Comparison of ENCODE assay signal across 22 mouse cellular contexts in genomic region chr6:89596510-89596909, GRCm38 (mm10). TPM values are rescaled to one million over a fixed set of nuclear protein-coding genes. Genes with fewer than 3 reads are reported as not detected.
DNase-seq lines count a peak whose midpoint lies in the region; ATAC-seq and TF ChIP-seq lines count a peak whose summit lies in the region.
"Had no signal": no experiment of that assay in that cellular context is flagged by ENCODE, and none has a peak within 500 bp of the region (broad histone marks: within the 10 kb centered on the region; RNA-seq: fewer than 3 reads in every experiment).

No protein-coding gene starts in this region.

- H3K4me1 ChIP-seq in CH12.LX (ENCODE audit: control insufficient read depth in 1 of 2, insufficient read depth in 2 of 2) (peaks cover 3 to 10% of the 10 kb centered on the region in 2 experiments), MEL (ENCODE audit: control insufficient read depth in 1 of 2, insufficient read depth in 2 of 2, low read length in 2 of 2) (peaks cover 0 to 7% of the 10 kb centered on the region in 2 experiments; a peak in 2 of 4 replicates)
- peaks cover 6% of the 10 kb centered on the region; the same call in 1 of the 2 replicates for H3K4me1 ChIP-seq in midbrain, postnatal 0 days (ENCODE audit: insufficient read depth, low read length)
- H3K4me1 ChIP-seq: embryonic facial prominence, embryonic 12.5 days had no signal

- TF ChIP-seq CTCF in CH12.LX (conservative IDR thresholded peaks at IDR 0.05 in 1 of 2, IDR thresholded peaks at IDR 0.05 in 1 of 2; ENCODE audit: low read depth in 2 of 2, low read length in 2 of 2) (no peak), MEL (IDR thresholded peaks at IDR 0.05 in 2 of 3, conservative IDR thresholded peaks at IDR 0.05 in 1 of 3; ENCODE audit: control insufficient read depth in 1 of 3, insufficient read depth in 1 of 3, low read depth in 2 of 3, low read length in 3 of 3, poor library complexity in 1 of 3, severe bottlenecking in 1 of 3) (no peak)
- no peak for TF ChIP-seq CTCF in midbrain, postnatal 0 days (IDR thresholded peaks at IDR 0.05)

- in situ Hi-C loops in CH12.LX (cut with MboI; ENCODE audit: low pct_ligation_motif_present, low pct_unique_long_range_greater_than_20kb, low sequenced_read_pairs), result no loop called here

- H3K79me2 ChIP-seq in CH12.LX (replicated peaks; ENCODE audit: control insufficient read depth, extremely low read depth, insufficient read depth, poor library complexity, severe bottlenecking), result no peaks in the 10 kb centered on the region
- no peaks in the 10 kb centered on the region for H3K79me2 ChIP-seq in MEL (ENCODE audit: control insufficient read depth, insufficient read depth, low read length, poor library complexity)

- no peak for TF ChIP-seq RAD21 in CH12.LX (IDR thresholded peaks at IDR 0.05; ENCODE audit: low read depth, low read length)
- TF ChIP-seq RAD21 in MEL (IDR thresholded peaks at IDR 0.05; ENCODE audit: low read depth, low read length), result no peak

- no peak for TF ChIP-seq POLR2A in CH12.LX (IDR thresholded peaks at IDR 0.05; ENCODE audit: low read depth, low read length)
- no peak for TF ChIP-seq POLR2A in MEL (IDR thresholded peaks at IDR 0.05; ENCODE audit: control insufficient read depth in 1 of 2, insufficient read depth in 1 of 2, low read depth in 1 of 2, low read length in 2 of 2, poor library complexity in 1 of 2)

- WGBS in midbrain, postnatal 0 days, result 100% methylated on average over 1 of the region's 1 CpGs

- H3K27me3 ChIP-seq in CH12.LX (replicated peaks) (no peaks in the 10 kb centered on the region), MEL (ENCODE audit: control insufficient read depth in 1 of 2, insufficient read depth in 2 of 2, low read length in 2 of 2) (no peaks in the 10 kb centered on the region; a peak in 1 of 4 replicates)
- H3K27me3 ChIP-seq in midbrain, postnatal 0 days (ENCODE audit: insufficient read depth, low read length), result no peaks in the 10 kb centered on the region
- H3K27me3 ChIP-seq: embryonic facial prominence, embryonic 12.5 days; embryonic facial prominence, embryonic 15.5 days; forebrain, embryonic 15.5 days; hindbrain, embryonic 13.5 days had no signal

- DNase-seq in CH12.LX (ENCODE audit: extremely low read depth), result peak; percentile 12
- DNase-seq in MEL (ENCODE audit: low read depth, low spot score), result peak; percentile 36
- DNase-seq in urinary bladder, postnatal 25 days (ENCODE audit: low spot score), result no peak
- no peak for DNase-seq in midbrain, postnatal 0 days (ENCODE audit: low spot score)
- no peak for DNase-seq in c-Kit-positive CD71-positive TER-119-positive erythroid progenitor cells, embryonic 14.5 days (ENCODE audit: low spot score)
- DNase-seq: adrenal gland, adult 2 months; adrenal gland, postnatal 14 days; cerebellum, adult 18-20 months; cerebellum, adult 9-10 months; cerebellum, postnatal 14 days; gastrocnemius, postnatal 25 days; heart, adult 2 months; heart, postnatal 36 days; kidney, adult 18-20 months had no signal

- H3K27ac ChIP-seq in CH12.LX (ENCODE audit: insufficient read depth, low read depth), result no peak overlapping the region
- no peak overlapping the region for H3K27ac ChIP-seq in MEL (ENCODE audit: control insufficient read depth, low read depth, low read length)
- H3K27ac ChIP-seq in midbrain, postnatal 0 days (ENCODE audit: low read depth, low read length), result no peak overlapping the region
- H3K27ac ChIP-seq: embryonic facial prominence, embryonic 12.5 days; embryonic facial prominence, embryonic 15.5 days; forebrain, embryonic 15.5 days; heart, adult 2 months; hindbrain, embryonic 10.5 days; hindbrain, embryonic 13.5 days had no signal

- H3K4me3 ChIP-seq in CH12.LX (replicated peaks in 1 of 3; ENCODE audit: low read depth in 2 of 3, low read length in 2 of 3, poor library complexity in 1 of 3) (no peak overlapping the region), MEL (ENCODE audit: control insufficient read depth in 1 of 2, insufficient read depth in 1 of 2, low read depth in 2 of 2, low read length in 2 of 2) (no peak overlapping the region)
- H3K4me3 ChIP-seq in midbrain, postnatal 0 days (ENCODE audit: low read depth, low read length), result no peak overlapping the region
- H3K4me3 ChIP-seq: embryonic facial prominence, embryonic 12.5 days; forebrain, embryonic 15.5 days; heart, adult 2 months; hindbrain, embryonic 10.5 days had no signal

- no peak for TF ChIP-seq EP300 in CH12.LX (IDR thresholded peaks at IDR 0.05; ENCODE audit: low read length)
- no peak for TF ChIP-seq EP300 in MEL (IDR thresholded peaks at IDR 0.05; ENCODE audit: low read depth in 1 of 2, low read length in 2 of 2)

- dilution Hi-C loops in CH12.LX (cut with MboI; ENCODE audit: extremely low pct_ligation_motif_present, extremely low pct_unique_long_range_greater_than_20kb, low sequenced_read_pairs), result no loop called here

- H3K36me3 ChIP-seq in CH12.LX (replicated peaks in 1 of 2; ENCODE audit: control insufficient read depth in 1 of 2, insufficient read depth in 1 of 2, low read length in 1 of 2), result no peaks in the 10 kb centered on the region
- H3K36me3 ChIP-seq in MEL (ENCODE audit: control insufficient read depth in 1 of 2, insufficient read depth in 2 of 2, low read length in 2 of 2), result peaks cover 0 to 10% of the 10 kb centered on the region in 2 experiments; a peak in 1 of 4 replicates
- no peaks in the 10 kb centered on the region for H3K36me3 ChIP-seq in midbrain, postnatal 0 days (ENCODE audit: insufficient read depth, low read length)
- H3K36me3 ChIP-seq: embryonic facial prominence, embryonic 12.5 days; embryonic facial prominence, embryonic 15.5 days; forebrain, embryonic 15.5 days; hindbrain, embryonic 10.5 days; hindbrain, embryonic 13.5 days had no signal

- H3K9me3 ChIP-seq in CH12.LX (replicated peaks; ENCODE audit: low read length) (peaks cover 4% of the 10 kb centered on the region), MEL (replicated peaks; ENCODE audit: insufficient read depth, low read length) (no peaks in the 10 kb centered on the region)
- H3K9me3 ChIP-seq in midbrain, postnatal 0 days (ENCODE audit: low read length), result no peaks in the 10 kb centered on the region
- H3K9me3 ChIP-seq: forebrain, embryonic 15.5 days had no signal

- H3K9ac ChIP-seq in CH12.LX (ENCODE audit: insufficient read depth, low read depth) (no peak overlapping the region), MEL (ENCODE audit: control insufficient read depth, low read depth, low read length, poor library complexity, severe bottlenecking) (no peak overlapping the region)
- H3K9ac ChIP-seq in midbrain, postnatal 0 days (replicated peaks; ENCODE audit: low read length, poor library complexity, severe bottlenecking), result no peak overlapping the region
- H3K9ac ChIP-seq: embryonic facial prominence, embryonic 12.5 days; embryonic facial prominence, embryonic 15.5 days; forebrain, embryonic 15.5 days; hindbrain, embryonic 13.5 days had no signal

- 0 out of 2 replicates have a peak, but pooled peaks have one; percentile 29 for ATAC-seq in granulocyte monocyte progenitor cell, adult 5-6 weeks (replicated peaks; ENCODE audit: poor library complexity, severe bottlenecking)
- no peak for ATAC-seq in midbrain, postnatal 0 days (ENCODE audit: low FRiP score)
- ATAC-seq: inflammation-experienced regulatory T-cells, adult 6 months; Patski had no signal

- H3K4me2 ChIP-seq in CH12.LX (ENCODE audit: insufficient read depth, low read depth, poor library complexity, severe bottlenecking), result no peak overlapping the region
- H3K4me2 ChIP-seq in midbrain, postnatal 0 days (ENCODE audit: low read depth, low read length, poor library complexity, severe bottlenecking), result no peak overlapping the region
- H3K4me2 ChIP-seq: embryonic facial prominence, embryonic 12.5 days; forebrain, embryonic 15.5 days had no signal

TF ChIP-seq in CH12.LX, 34 proteins besides CTCF, POLR2A, EP300 and RAD21 (continues in another document):
- TF ChIP-seq KAT2A (IDR thresholded peaks at IDR 0.05; ENCODE audit: insufficient replicate concordance, low read length), result no peak
- no peak for TF ChIP-seq MAFK (IDR thresholded peaks at IDR 0.05; ENCODE audit: insufficient replicate concordance, low read length)
- TF ChIP-seq ZMIZ1 (IDR thresholded peaks at IDR 0.05; ENCODE audit: low read depth, low read length), result no peak
- no peak for TF ChIP-seq MAZ (IDR thresholded peaks at IDR 0.05; ENCODE audit: low read depth, low read length)
- TF ChIP-seq SIN3A (IDR thresholded peaks at IDR 0.05; ENCODE audit: low read length), result no peak
- no peak for TF ChIP-seq UBTF (IDR thresholded peaks at IDR 0.05; ENCODE audit: low read depth, low read length)

TF ChIP-seq in MEL, 35 proteins besides CTCF, POLR2A, EP300 and RAD21:
- peak; percentile 65 for TF ChIP-seq ZNF384 (IDR thresholded peaks at IDR 0.05; ENCODE audit: low read depth, low read length)
- no peak for TF ChIP-seq MAX (IDR thresholded peaks at IDR 0.05; ENCODE audit: low read length)

RNA-seq across cellular contexts. Expression of gene Chchd6, which starts 1.1 kb away (rescaled TPM):
- total RNA-seq in CH12.LX (2012; rRNA removed), result 32.0 and 41.5 TPM in 2 replicates
- 32.4 and 33.3 TPM in 2 replicates for total RNA-seq in CH12.LX (2014; rRNA removed)
- 41.3 and 41.7 TPM in 2 replicates for polyA plus RNA-seq in CH12.LX (2012; ENCODE audit: insufficient read length, low read depth)
- total RNA-seq in MEL (2012; rRNA removed), result 49.5 and 53.0 TPM in 2 replicates
- polyA plus RNA-seq in MEL (2012; ENCODE audit: insufficient read depth in 1 of 2, insufficient read length in 2 of 2, low read depth in 1 of 2, low replicate concordance in 2 of 2, missing spikeins in 1 of 2), result 10 to 100 TPM in 1 of 2 experiments, not detected in 1; 74.7 TPM
- 9.8 and 13.5 TPM in 2 replicates for total RNA-seq in granulocyte monocyte progenitor cell, adult 5-6 weeks (2014; fragmentation: Nextera tagmentation)
- 10.6 and 15.3 TPM in 2 replicates for total RNA-seq in granulocyte monocyte progenitor cell, adult 5-6 weeks (2017)
- total RNA-seq in midbrain, postnatal 0 days (2014; rRNA removed), result 168 and 192 TPM in 2 replicates
- 182 and 217 TPM in 2 replicates for polyA plus RNA-seq in midbrain, postnatal 0 days (2015; fragmentation: Nextera tagmentation; extraction: Ambion mirVana)

RNA-seq across cellular contexts. Expression of gene Txnrd3, which starts 47.3 kb away (rescaled TPM):
- 6.1 and 6.7 TPM in 2 replicates for total RNA-seq in CH12.LX (2012; rRNA removed)
- total RNA-seq in CH12.LX (2014; rRNA removed), result 7.9 and 8.6 TPM in 2 replicates
- polyA plus RNA-seq in CH12.LX (2012; ENCODE audit: insufficient read length, low read depth), result 8.0 TPM in 2 replicates
- 9.2 and 15.1 TPM in 2 replicates for total RNA-seq in MEL (2012; rRNA removed)
- polyA plus RNA-seq in MEL (2012; ENCODE audit: insufficient read depth in 1 of 2, insufficient read length in 2 of 2, low read depth in 1 of 2, low replicate concordance in 2 of 2, missing spikeins in 1 of 2), result 1 to 10 TPM in 1 of 2 experiments, not detected in 1; 8.7 TPM
- 5.2 and 6.0 TPM in 2 replicates for total RNA-seq in granulocyte monocyte progenitor cell, adult 5-6 weeks (2014; fragmentation: Nextera tagmentation)
- 7.6 and 9.1 TPM in 2 replicates for total RNA-seq in granulocyte monocyte progenitor cell, adult 5-6 weeks (2017)
- total RNA-seq in midbrain, postnatal 0 days (2014; rRNA removed), result 20.2 and 22.9 TPM in 2 replicates
- polyA plus RNA-seq in midbrain, postnatal 0 days (2015; fragmentation: Nextera tagmentation; extraction: Ambion mirVana), result 22.6 and 24.7 TPM in 2 replicates

Comparison
In these comparisons a context has a peak if more than half of its experiments do, and no peak if none do; other contexts are left out.
1. DNase-seq: peak in CH12.LX (single experiment) and MEL (single experiment); none in urinary bladder, postnatal 25 days (single experiment), midbrain, postnatal 0 days (single experiment) and c-Kit-positive CD71-positive TER-119-positive erythroid progenitor cells, embryonic 14.5 days (single experiment).
2. Of the 35 proteins assayed by ChIP-seq in both MEL and CH12.LX: peak only in MEL: ZNF384; only in CH12.LX: none; in both: none; in neither: 34.